Mouse (Mus musculus): ENCODE results near the gene Rab7.
A peak's percentile ranks its signal among the peaks of the same experiment; 100 is the strongest.

The Rab7 gene

DNA sequence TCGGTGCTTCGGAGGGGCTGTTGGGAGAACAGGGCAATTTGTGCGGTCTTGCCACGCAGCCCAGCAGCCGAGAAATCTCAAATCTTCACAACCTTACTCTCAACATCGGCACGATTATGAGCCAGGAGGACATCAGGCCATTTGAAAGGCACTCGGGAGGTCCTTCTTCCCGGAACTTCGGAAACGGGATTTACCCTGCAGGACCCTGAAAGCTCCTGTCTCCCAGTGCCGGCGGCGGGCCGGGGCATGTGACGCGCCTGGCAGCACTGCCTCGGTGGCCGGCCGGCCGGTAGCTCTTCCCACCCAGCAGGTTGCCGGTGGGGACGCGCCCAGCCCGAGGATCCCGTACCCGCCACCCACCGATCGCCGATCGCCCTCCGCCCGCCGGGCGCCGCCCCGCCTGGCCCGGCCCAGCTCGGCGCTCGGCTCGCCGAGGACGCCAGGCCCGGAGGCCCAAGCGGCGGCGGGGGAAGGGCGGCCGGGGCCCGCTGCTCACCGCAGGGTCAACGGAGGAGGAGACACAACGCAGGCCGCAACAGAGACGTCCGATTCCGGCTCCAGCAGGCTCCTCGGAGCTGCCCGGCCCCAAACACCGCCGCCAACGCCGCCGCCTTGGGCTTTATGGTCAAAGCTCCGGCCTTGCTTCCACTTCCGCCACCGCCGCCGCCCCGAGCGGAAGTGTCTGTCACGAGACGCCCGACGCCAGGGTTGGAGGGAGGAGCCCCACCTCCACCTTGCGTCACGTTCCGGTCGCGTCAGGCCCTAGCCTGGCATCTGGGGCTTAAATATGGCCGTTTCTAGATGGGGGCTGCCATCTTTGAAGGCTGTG lies at the start of gene Rab7:
Gene Rab7 (minus strand): TSS at position 694 of the 829 bp plus-strand sequence.
- peak; percentile 95 to 97 for DNase-seq (ENCODE audit: low read depth in 1 of 2, low spot score in 2 of 2)

DNA sequence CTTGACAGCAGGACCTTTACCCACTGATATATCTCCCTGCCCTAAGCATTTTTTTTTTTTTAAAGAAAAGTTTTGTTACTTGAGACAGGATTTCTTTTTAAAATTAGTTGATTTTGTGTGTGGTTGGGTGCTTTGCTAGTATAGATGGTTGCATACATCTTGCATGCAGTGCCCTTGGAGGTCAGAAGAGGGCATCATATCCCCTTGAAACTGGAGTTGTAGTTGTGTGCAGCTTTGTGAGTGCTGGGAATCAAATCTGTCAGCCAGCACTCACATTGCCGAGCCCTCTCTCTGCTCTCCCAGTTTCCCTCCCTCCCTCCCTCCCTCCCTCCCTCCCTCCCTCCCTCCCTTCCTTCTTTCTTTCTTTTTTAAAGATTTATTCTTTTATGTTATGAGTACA lies 43.9 kb upstream of the Rab7 start:
- DNase-seq (ENCODE audit: low read depth in 1 of 2, low spot score in 2 of 2), result no peak

DNA sequence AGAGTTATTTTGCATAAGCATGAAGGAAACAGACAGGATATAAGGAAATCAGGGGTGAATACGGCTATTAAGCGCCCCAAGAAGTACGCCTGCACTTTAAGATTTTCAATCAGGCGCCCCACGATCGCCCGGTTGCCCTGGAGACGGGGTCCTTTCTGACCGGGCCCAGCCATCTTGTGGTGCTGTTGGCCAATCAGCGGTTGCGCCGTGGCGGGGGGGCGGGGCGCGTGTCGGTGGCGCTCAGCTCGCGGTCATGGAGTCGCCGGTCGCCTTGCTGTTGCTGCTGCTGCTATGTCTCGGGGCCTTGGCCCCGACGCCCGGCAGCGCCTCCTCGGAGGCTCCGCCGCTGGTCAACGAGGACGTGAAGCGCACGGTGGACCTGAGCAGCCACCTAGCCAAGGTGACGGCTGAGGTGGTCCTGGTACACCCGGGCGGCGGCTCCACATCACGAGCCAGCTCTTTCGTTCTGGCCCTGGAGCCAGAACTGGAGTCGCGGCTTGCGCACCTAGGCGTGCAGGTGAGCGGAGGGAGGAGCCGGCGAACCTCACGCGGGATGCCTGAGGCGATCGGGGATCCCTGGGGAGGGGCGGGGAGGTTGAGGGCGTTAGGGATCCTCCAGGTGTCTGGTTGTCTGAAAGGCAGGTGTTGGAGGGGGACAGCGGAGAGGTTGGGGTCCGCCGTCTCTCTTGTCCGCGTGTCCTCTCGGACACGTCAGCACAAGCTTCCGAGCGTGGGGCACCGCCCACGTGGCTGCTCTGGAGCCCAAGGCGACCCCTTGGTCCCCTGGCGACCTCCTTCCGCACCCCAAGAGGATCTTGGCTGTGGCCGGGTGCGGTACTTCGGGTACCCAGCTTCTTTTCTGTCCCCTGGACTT lies 39.4 kb upstream of the Rab7 start, which contains the start of gene Rpn1:
Gene Rpn1 (plus strand): TSS at position 205 of the 874 bp plus-strand sequence.
- DNase-seq (ENCODE audit: low read depth in 1 of 2, low spot score in 2 of 2), result peak; percentile 86 to 95

DNA sequence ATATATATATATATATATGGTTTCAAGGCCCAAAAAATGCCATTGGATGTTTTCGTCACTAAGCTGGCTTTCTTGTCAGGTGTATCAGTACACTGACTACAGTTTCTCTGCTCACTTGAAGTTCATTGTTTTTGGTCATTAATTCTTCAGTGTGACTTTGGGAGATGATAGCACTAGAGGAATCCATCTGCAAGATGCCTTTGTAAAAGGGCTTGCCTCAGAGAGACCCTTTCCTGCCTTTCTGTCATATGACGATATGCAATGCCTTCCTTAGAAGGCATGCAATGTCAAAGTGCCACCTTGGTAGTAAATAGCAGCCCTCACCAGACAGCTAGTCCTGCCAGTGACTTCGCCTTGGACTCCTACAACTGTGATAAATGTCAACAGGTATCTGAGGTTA lies 38.6 kb upstream of the Rab7 start:
- no peak for DNase-seq (ENCODE audit: low read depth in 1 of 2, low spot score in 2 of 2)

DNA sequence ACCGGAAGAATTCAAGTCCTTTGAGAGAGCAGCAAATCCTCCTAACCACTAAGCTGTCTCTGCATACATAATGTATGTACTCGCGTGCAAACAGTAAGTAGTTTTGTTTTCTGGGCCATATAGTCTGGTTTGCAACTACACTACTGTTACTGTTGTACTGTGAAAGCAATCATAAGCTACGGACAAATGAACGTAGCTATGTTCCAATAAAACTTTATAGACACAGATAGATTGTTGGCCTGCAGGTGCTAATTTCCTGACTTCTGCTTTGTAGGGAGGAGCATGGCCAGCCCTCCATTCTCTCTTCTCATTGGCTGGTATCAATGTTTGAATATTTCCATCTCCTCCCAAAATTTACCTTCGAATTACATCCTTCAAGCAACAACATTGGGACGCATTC lies 38.0 kb upstream of the Rab7 start:
- DNase-seq (ENCODE audit: low read depth in 1 of 2, low spot score in 2 of 2), result no peak

DNA sequence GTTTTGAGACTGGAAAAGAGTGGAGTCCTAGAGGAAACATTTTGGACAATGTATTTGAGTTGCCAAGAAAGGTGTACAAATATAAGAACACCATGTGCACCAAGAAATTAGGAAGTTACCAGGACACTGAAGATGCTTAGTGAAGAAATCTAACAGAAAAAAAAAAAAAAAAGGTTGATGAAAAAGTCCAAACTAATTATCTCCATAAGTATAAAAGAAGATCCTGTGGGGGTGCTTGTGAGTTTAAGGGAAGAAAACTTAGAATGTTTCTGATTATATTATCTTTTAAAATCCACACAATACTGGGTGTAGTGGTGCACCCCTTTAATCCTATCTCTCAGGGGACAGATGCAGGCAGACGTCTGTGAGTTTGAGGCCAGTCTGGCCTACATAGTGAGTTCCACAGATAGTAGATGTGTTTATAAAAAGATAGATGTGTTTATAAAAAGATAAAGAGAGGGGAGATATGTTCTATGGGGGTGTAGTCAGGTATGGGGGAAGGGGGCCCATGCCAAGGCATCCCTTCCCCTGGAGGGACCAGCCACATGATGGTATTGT lies 31.0 kb upstream of the Rab7 start:
- no peak for DNase-seq (ENCODE audit: low read depth in 1 of 2, low spot score in 2 of 2)

DNA sequence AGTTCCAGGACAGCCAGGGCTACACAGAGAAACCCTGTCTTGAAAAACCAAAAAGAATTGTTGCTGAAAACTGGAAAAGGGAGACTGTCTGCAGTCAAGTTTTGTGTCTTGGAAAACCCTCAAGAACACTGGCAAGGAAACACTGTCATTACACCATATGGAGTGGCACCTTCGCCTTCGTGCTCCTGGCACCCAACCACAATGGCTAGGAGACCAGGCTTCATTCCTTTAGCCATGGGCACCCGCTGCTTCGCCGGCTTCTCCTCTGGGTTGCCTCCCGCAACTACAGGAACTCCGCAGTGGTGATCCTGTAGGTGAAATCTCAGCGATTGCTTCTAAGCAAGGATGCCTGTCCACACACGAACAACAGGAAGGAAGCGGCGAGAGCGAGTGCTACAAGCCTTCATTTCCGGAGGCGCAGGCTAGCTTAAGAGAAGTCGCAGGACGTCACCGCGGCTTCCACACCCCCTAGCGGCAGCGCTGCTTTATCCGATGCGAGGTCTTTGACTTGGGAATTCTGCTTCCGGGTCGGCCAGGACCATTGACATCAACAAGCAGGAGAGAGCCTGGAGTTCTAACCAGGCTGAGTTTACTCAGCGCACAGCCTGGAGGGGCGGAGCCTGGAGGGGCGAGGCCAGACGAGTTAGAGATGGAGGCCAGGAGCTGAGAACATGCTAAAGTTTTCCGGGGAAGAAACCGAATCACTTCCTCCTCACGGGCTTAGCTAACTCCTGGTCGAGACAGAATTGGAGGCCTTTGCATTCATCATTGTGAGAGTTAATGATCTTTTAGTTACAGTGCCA lies 29.9 kb upstream of the Rab7 start:
- peak; percentile 89 to 90 for DNase-seq (ENCODE audit: low read depth in 1 of 2, low spot score in 2 of 2)

DNA sequence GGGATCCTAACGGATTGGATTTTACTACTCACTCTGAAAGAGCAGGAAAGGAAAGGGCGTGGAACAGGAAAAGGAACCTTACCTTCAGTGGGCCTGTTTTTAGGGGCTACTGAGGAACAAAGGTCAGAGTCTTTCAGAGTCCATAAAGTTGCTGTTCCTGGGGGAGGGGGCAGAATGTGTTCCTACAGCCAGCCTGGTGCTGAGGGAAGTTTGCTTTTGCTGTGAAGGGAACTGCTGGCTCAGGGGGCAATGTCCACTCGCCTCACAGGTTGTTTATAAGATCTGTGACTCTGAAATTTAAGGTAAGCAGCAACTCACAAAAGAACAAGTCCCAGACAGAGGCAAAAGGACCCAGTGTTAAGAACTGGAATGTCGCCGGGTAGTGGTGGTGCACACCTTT lies 26.1 kb upstream of the Rab7 start:
- no peak for DNase-seq (ENCODE audit: low read depth in 1 of 2, low spot score in 2 of 2)

DNA sequence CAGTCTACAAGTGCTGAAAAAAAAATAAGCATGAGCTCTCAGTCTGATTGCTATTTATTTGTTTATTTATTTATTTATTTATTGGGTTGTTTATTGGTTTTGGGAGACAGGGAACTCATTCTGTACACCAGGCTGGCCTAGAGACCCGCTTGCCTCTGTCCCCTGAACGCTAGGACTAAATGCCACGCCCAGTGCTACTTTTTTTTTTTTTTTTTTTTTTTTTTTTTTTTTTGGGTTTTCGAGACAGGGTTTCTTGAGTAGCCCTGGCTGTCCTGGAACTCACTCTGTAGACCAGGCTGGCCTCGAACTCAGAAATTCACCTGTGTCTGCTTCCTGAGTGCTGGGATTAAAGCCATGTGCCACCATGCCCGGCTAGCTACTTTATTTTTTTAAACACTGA lies 25.4 kb upstream of the Rab7 start:
- DNase-seq (ENCODE audit: low read depth in 1 of 2, low spot score in 2 of 2), result no peak

DNA sequence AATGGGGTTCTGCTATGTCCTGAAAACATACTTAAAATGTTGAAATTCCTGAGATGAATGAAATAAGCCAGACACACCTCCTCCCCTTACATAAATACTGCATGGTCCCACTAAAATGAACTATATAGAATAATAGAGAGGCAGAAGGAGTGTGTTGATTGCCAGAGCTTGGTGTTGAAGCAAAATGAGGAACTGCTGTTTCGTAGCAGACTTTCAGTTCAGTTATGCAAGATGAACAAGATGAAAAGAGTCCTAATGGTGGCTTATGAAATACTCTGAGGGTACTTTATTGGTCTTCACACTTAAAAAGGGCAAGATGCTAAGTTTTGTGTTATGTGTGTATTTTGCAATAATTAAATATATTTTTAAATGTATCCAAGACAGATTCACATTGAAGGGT lies 23.7 kb upstream of the Rab7 start:
- DNase-seq (ENCODE audit: low read depth in 1 of 2, low spot score in 2 of 2), result no peak

DNA sequence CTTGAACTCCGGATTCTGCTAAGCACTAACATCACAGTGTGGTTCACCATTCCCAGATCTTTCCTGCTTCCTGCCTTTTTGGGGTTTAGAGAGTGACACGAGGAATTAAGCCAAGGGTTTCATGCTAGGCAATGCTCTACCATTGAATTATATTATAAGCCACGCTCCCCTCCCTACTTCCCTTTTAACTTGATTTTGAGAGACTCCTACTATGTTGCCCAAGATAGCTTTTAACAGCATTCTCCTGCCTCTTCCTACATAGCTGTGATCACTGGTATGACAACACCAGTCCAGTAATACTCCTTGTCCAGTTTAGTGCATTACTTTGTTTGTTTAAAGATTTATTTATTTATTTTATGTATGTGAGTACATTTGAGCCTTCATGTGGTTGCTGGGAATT lies 22.7 kb upstream of the Rab7 start:
- no peak for DNase-seq (ENCODE audit: low read depth in 1 of 2, low spot score in 2 of 2)

DNA sequence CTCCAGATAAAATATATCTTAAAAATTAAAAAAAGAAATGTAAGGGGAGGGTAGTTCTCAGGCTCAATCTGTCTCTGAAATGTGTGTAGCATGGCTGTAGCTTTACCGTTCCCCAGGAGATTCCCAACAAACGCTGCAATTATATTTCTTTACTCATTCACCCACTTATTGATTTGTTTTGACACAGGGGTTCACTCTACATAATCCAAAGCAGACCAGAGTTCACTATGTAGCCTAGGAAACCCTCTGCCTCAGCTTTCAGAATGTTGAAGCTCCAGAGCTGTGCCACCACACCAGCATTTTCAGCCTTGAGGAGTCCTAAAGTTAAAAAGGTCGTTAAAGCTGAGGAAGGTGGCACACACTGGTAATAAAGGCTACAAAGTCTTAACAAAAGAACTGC lies 20.9 kb upstream of the Rab7 start:
- DNase-seq (ENCODE audit: low read depth in 1 of 2, low spot score in 2 of 2), result no peak

DNA sequence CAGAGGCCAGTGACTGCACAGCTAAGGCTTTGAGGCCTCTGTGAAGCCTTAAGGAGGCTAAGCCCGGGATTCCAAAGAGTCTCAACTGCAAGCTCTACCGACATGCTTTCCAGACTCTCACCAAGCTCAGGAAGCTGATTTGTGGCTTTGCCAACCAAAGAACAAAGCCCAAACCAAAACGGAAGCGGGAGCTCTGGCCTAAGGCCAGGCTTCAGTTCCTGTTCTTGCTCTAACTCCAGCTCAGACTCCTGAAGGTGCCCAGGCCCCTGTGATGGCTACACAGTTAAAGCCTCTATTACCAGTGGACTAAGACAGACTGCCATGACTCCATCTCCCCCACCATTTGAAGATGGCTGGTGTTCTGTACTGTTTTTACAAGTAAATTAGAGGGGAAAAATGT lies 20.0 kb upstream of the Rab7 start:
- peak; percentile 61 to 67 for DNase-seq (ENCODE audit: low read depth in 1 of 2, low spot score in 2 of 2)

DNA sequence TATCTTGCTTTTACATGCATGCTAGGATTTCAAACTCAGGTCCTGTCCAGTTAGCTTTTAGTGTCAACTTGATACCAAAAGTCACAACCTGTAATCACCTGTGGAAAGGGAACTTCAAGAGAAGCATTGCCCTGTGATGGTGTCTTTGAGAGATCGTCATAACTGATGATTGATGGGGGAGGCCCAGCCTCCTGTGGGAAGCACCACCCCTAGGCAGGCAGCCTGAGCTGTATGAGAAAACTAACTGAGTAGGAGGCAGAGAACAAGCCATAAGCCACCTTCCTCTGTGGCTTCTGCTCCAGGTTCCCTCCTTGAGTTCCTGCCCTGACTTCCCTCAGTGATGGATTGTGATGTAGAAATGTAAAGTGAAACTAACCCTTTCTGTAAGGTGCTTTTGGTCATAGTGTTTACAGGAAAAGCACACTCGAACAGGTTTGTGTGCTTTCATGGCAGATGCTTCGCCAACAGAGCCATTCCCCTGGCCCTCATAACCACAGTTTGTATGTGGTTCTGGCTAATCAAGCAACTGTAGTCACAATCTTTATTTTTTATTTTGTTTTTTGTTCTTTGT lies 19.1 kb upstream of the Rab7 start:
- no peak for DNase-seq (ENCODE audit: low read depth in 1 of 2, low spot score in 2 of 2)

DNA sequence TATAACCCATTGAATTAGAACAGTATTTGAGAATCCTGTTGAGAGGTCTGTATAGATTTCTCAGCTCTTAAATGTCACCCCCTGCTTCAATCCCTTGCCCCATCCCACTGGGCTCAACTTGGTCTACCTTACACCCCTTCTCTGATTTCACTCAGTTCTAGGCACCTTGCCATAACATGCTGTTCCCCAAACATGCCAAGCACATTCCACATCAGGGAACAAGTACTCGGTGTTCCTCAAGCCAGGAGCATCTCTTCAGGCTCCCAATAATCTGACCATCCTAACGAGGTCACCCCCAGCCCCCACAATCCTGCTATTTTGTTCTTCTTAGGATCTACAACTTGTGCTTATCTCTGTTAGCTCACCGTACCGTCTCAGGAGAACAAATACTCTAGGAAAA lies 17.3 kb upstream of the Rab7 start:
- no peak for DNase-seq (ENCODE audit: low read depth in 1 of 2, low spot score in 2 of 2)

DNA sequence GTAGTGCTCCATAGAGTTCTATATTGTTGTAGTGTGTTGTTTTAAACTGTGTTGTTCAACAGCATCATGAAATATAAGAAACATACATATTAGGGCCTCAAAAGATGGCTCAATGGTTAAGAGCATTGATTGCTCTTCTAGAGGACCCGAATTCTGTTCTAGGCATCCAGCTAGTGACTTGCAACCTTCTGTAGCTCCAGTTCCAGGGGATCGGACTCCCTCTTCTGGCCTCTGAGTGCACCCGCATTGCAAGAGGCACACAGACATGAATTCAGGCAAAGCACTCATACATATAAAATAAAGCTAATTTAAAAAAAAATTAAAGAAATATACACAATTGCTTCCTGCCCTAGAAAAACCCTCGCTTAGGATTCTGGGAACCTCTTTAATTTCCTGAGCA lies 16.3 kb upstream of the Rab7 start:
- DNase-seq (ENCODE audit: low read depth in 1 of 2, low spot score in 2 of 2), result no peak

DNA sequence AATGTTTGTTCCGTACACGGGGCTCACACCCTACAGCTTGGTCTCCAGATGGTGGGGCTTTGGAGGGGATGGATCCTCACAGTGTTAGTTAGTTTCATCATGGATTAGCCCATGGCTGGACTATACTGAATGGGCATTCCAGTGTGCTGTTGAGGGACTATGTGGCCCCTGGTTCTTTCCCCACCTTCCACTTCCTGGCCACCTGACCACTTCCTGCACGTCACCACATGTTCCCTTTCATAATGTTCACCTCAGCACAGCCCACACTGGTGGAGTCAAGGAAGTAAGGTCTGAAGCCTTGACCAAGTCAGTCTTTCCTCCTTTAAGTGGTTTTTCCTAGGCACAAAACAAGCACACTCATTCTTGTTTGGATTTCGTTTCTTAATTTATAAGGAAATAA lies 15.5 kb upstream of the Rab7 start:
- DNase-seq (ENCODE audit: low read depth in 1 of 2, low spot score in 2 of 2), result peak in 1 of 2 experiments; percentile 43

DNA sequence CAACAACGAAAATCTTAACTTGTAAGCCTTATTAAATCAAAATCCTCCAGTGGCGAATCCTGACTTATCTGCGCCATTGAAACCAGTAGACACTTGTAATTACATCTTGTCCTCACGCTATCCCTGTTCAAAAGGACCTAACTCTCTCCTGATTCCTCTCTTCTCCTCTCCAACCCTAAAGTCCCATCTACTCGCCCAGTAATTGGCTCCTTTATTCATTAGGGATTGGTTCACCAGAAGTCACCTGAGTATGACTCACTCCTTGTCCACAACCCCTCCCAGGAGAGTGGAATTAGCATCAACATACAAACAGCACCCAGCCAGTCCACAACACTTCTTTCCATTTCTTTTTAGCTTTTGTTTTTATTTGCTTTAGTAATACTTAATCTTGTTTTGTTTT lies 14.8 kb upstream of the Rab7 start:
- DNase-seq (ENCODE audit: low read depth in 1 of 2, low spot score in 2 of 2), result no peak

DNA sequence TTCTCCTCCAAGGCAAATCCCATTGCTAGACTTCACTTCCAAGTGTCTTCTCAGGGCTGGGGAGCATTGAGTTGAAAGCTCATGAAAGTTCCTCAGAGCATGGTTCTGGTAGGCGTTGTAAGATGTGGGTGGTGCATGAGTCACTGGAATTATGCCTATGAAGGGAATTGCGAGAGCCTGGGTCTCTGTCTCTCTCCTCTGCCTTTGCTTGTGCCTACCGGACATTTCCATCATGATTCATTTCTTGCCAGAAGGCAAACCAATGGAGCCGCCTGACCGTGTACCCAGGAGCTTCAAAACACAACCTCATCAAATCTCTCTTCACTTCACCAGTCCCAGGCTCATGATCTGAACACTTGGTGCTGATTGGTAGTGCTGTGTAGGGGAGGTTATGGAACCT lies 11.8 kb upstream of the Rab7 start:
- DNase-seq (ENCODE audit: low read depth in 1 of 2, low spot score in 2 of 2), result no peak

DNA sequence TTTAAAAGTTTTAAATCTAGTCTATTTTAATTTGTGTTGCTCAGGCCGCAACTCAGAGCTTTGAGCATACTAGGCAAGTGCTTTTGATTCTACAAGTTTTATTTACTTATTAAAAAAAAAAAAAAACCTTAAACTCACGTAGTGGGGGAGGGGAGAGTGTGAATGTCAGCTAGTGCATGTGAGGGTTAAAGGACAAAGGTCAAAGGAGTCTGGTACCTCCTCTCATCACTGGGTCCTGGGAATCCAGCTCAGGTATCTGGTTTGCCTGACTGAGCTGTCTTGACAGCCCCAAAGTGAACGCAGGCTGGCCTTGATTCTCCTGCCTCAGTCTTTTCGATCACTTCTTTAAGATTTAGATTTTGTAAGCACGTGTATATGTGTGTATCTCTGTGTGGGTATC lies 10.6 kb upstream of the Rab7 start:
- no peak for DNase-seq (ENCODE audit: low read depth in 1 of 2, low spot score in 2 of 2)

All from monocyte, adult 2 months (primary cell).